Mouse (Mus musculus) T-helper 1 cell (primary cell): Measurements from ENCODE around the gene Lbp.

Experiments
- in situ Hi-C: fragments of 300-600 bp; cut with MboI, MseI; formaldehyde crosslinking; loops from one replicate; pipeline ENCODE4 v1.15.1; 2025; ENCODE audit warnings: high pct_unique_total_duplicates

The Lbp gene

DNA sequence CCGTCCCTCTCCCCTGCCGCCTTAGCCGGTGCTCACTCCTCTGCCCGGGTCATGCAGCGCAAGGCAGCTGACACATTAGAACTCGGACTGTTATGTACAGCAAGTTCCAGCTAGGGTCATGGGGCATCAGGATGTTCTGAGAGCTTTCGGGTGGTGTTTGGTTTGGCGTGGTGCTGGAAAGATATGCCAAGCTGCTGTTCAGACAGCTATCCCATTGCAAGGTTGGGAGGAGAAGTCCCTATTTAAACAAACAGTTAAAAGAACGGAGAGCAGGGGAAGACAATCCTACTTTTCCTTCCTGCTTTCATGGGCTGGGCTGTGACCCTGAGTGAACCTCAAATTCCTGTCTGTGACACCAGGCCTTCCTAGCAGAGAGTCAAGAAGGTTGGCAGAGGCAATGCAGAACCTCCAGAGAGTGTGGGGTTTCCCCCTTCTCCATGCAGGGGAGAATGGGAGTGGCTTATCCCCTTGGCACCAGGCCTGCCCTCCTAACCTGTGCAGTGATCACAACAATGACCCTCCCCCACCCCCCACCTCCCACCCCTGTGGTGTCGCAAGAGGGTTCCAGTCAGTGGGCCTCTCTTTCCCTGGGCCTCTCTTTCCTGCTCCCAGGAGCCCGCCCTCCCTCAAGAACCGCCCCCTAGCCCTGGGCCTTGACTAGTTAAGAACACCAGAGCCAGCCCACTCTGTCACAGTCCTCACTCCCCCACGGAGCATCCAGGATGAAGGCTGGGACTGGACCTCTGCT lies at the start of gene Lbp:
Gene Lbp, plus strand, starts transcription at position 546 of the 748 bp plus-strand sequence.
- in situ Hi-C loops: no loop called here

DNA sequence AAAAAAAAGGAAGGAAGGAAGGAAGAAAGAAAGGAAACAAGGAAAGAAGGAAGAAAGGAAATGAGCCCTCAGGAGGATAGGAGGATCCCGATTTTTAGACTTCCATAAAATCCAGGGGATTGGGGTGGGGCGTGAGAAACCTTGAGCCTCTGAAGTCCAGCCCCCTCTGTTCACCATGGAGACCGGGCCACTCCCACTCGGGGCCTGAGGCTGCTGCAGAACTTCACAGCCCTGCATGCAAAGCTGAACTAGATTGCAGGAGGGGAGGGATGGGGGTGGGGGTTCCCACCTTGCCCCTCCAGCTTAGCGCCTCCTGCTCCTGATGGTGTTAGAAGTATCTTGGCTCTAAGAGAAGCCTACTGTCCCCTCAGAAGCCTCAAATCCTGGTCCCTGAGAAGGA lies 49.4 kb upstream of the Lbp start:
- in situ Hi-C loops: loop anchor here (5.0 kb wide), 1 partner anchor 40 kb away; no protein-coding TSS in a partner anchor

- in situ Hi-C loops: loop anchor here (5.0 kb wide), 1 partner anchor 41 kb away; no protein-coding TSS in a partner anchor
These were observed 48.3 kb upstream of the Lbp start, which contains the start of gene Bpi for GRCm38 (mm10) chr2:158258005-158258418. TSS of gene Bpi (plus strand) at chr2:158258094.

DNA sequence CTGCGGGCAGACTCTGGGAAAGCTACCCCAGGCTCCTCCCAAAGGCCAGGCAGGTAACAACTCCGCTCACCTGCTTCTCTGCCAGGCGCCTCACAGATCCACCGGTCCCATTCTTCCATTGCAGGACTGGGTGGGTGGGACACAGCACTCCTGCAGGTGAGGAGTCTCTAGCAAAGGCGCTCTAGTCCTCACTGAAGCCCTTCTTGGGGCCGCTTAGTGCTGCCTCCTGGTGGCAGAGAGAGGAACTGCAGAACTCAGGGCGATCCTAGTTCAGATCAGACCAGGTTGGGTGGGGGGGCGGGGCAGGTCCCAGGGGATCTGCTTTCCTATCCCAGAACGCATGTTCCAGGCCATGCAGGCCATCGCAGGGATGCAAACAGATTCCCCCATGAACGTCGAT lies 47.5 kb upstream of the Lbp start:
- in situ Hi-C loops: loop anchor here (5.0 kb wide), 1 partner anchor 41 kb away; no protein-coding TSS in a partner anchor

DNA sequence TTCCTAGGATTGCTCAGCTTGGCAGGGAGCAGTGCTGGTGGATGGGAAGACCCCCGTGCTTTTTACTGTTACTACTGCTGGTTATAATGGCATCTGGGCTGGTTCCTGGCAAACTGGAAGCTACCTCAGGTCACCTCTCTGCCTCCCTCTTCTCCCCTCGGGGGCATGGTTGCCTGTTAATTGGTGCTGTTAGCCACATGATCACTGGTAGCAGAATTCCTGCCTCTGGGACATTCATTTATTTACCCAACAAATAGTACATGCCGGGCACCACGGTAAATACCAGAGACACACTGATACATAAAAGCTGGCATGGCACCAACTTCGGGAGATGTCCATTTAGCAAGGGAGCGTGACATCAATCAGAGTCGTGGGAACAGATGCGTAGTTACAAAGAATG lies 46.8 kb upstream of the Lbp start:
- in situ Hi-C loops: loop anchor here (5.0 kb wide), 1 partner anchor 42 kb away; no protein-coding TSS in a partner anchor

GRCm38 (mm10) chr2:158264877-158265276 lies 41.4 kb upstream of the Lbp start:
- in situ Hi-C loops: no loop called here

GRCm38 (mm10) chr2:158270017-158270416 lies 36.3 kb upstream of the Lbp start:
- in situ Hi-C loops: no loop called here

DNA sequence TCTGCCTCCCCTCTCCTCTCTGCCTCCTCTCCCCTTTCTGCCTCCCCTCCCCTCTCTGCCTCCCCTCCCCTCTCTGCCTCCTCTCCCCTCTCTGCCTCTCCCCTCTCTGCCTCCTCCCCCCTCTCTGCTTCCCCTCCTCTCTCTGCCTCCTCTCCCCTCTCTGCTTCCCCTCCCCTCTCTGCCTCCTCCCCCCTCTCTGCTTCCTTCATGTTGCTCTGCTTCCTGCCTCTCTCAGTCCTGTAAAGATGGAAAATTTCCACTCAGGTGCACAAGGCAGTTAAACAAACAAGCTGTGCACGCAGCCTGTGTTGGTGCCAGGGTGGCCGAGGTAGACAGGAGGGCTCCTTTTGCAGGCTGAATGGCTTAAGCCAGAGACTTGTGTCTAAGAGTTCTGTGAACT lies 32.6 kb upstream of the Lbp start:
- in situ Hi-C loops: no loop called here

DNA sequence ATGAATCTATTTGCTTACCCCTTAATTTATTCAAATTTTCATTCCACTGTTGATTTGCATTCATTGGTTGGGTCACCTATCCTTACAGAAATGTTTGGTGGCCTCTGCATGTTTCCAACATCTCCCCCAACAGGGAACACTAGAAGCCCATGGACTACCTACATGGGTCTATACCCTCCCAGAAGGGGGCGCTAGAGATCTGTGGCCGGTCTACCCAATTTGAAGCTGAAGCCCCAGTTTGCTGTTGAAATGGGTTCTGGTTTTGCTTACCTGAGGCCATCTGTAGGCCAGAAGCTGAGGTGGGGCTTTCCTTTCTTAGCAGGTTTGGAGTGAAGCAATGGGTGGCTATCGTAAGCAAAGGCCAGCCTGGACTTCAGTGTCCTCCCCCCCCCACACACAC lies 30.9 kb upstream of the Lbp start:
- in situ Hi-C loops: no loop called here

- in situ Hi-C loops: no loop called here
These were observed 30.5 kb upstream of the Lbp start for GRCm38 (mm10) chr2:158275811-158276210.

DNA sequence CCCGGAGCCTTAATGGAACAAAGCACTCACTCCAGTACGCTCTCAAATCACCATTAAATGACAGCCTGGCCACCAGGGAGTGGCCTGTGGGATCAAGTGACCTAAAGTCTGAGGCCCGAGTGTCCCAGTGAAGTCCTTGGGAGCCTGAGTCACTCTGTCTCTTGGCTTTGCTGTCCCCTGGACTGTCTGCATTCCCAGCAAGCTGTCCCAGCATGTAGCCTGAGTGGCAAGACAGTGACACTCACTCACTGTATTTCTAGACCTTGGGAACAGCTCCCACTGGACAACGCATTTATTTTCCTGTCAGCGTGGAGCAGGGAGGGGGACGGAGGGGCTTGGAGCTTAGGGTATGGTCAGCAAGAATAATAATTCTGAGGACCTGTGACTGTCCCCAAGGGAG lies 29.8 kb upstream of the Lbp start:
- in situ Hi-C loops: no loop called here

DNA sequence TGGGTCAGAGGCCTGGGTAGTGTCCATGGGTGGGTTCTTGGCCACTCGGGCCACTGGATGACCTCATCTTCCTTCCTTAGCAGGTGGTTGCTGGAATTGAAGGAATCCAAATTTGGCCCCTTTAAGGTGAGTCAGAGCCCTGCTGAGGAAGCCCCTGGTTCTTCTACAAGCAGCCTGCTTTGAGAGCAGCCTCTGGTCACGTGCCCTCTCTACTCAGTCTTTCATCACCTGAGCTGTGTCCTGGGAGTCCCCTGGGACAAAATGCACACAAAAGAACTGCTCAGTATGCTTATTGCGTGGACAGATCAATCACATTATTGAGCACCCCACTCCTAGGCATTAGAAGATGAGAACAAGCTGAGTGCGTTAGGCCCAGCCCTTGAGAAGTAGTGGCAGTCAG lies 29.4 kb upstream of the Lbp start:
- in situ Hi-C loops: no loop called here

DNA sequence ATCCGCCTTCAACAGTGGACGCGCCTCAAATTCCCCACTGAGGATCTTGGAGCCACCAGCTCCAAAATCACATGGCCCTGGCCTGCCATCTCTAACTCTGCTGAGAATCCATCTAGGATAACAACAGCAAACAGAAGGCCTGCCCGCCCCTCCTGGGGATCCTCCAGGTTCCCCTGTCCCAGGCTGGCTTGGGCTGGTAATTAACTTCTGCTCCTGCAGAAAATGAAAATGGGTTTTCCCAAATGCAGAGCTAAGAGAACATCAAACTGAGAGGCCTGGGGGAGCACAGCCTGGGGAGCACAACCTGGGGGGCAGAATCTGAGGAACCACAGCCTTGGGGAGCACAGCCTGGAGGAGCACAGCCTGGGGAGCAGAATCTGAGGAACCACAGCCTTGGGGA lies 26.6 kb upstream of the Lbp start:
- in situ Hi-C loops: loop anchor here (5.0 kb wide), 1 partner anchor 63 kb away; no protein-coding TSS in a partner anchor

- in situ Hi-C loops: loop anchor here (5.0 kb wide), 1 partner anchor 61 kb away; no protein-coding TSS in a partner anchor
These were observed 24.6 kb upstream of the Lbp start for GRCm38 (mm10) chr2:158281497-158282205.

DNA sequence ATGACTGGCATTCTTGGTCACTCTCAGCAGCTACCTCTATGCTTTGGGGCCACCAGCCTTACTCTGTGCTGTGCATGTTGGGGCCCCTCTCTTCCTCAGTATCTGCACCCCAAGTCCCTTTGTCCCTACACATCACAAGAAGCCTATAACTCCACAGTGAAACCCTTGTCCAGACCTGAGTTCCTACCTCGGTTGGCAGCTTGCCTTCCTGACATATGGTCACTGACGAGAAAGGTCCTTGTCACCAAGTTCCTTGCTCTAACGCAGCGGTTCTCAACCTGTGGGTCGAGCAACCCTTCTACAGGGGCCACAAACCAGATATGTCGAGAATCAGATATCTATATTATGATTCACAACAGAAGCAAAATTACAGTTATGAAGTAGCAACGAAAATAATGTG lies 23.2 kb upstream of the Lbp start:
- in situ Hi-C loops: loop anchor here (5.0 kb wide), 1 partner anchor 59 kb away; no protein-coding TSS in a partner anchor

- in situ Hi-C loops: loop anchor here (5.0 kb wide), 1 partner anchor 59 kb away; no protein-coding TSS in a partner anchor
These were observed 22.5 kb upstream of the Lbp start for GRCm38 (mm10) chr2:158283771-158284170.

GRCm38 (mm10) chr2:158284571-158284970 lies 21.7 kb upstream of the Lbp start:
- in situ Hi-C loops: loop anchor here (5.0 kb wide), 1 partner anchor 58 kb away; no protein-coding TSS in a partner anchor

DNA sequence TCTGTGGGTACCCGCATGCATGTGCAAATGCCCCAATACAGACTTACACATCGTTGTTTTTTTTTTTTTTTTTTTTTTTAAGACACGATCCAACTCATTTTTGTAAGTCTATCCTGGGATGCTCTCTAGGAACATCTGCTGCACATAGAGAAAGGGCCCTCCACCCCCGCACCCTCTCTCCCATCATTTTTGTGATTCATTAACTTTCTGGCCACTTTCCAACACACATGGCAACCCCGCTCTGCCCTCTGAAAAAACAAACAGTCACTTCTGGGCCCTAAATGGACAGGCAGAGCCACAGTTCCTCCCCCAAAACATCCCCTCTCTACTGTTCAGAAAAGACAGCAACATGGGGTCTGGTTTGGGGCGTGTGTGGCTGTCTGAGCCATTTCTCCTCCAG lies 20.6 kb upstream of the Lbp start:
- in situ Hi-C loops: no loop called here

DNA sequence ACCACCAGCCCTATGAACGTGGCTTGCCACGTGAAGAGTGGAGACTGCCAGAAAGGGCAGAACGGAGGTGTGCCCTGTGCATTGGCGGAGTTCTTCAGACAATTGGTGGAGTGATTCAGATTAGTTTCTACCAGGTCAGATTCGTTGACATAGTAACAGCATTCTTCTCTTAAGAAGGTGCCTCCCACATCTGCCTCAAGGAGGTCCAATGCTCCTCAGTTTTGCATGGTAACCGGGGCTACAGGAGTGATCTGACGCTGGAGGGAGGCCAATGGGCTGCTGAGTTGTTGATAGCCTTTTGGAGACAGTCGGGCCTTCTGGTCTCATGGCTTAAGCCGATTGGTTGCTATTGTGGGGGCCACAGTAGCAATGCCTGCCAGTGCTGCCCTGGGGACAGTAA lies 10.6 kb upstream of the Lbp start:
- in situ Hi-C loops: no loop called here

- in situ Hi-C loops: no loop called here
These were observed 7.1 kb upstream of the Lbp start for GRCm38 (mm10) chr2:158299203-158299602.

DNA sequence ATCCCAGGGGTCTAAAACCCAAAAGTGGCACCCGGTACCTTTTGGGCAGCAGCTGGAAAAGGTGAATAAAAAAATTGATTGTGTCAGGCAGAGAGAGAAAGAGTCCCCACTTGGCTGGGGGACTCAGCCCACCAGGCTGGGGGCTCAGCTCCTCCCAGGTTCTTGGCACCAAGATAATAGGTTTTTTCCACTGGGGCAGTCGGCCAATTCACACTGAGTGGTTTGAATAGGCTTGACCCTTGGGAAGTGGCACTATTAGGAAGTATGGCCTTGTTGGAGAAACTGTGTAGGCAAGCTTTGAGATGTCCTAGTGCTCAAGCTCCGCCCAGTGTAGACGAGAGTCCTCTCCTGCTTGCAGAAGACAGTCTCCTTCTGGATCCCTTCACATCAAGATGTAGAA lies 6.6 kb upstream of the Lbp start:
- in situ Hi-C loops: no loop called here

DNA sequence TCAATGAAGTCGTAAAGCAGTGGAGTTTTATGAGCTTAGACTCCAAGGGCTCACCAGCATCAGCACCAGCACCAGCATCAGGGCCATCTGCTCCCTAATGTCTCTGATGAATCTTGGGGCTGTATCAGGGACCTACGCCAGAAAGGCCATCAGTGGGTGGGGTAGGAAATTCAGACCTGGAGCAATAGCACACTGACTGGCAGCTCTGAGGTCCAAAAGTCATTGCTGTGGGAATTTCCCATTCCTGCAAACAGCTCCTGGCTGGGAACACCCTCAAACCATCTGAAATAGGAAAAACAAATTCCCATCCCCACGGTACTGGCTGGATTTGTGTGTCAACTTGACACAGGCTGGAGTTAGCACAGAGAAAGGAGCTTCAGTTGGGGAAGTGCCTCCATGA lies 3.5 kb upstream of the Lbp start:
- in situ Hi-C loops: no loop called here

DNA sequence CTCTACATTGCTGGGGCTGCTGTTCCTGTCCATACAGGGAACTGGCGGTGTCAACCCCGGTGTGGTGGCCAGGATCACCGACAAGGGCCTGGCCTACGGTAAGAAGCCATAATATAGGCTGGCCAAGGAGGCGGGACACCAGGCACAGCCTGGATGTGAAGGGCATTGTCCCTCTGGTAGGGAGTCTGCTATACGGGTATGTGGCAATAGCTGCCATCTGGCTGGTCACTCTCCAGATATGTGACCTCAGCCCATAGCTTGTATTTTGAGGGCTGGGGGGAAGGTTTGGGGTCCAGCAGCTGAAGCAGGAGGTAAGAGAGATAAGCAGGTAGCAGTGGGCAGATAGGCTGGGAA lies 380 bp downstream of the Lbp start:
- in situ Hi-C loops: no loop called here
